Mouse (Mus musculus) Patski (cell line): ENCODE results near the gene Olfr1314. TPM values are rescaled to one million over a fixed set of nuclear protein-coding genes. Genes with fewer than 3 reads are reported as not detected.

Source experiments
- ATAC-seq: fragments of 100-300 bp; one replicate; pipeline ENCODE4 v1.8.0; 2021
- CTCF ChIA-PET: fragments of 350-600 bp; sonication (Branson Sonifier 250); formaldehyde crosslinking; loops from one replicate; lab custom pipeline; 2022; ENCODE audit warnings: inconsistent platforms; lab: Charles Lee
- POLR2A ChIA-PET: fragments of 350-600 bp; sonication (Branson Sonifier 250); formaldehyde crosslinking; loops from one replicate; lab custom pipeline; 2022; ENCODE audit warnings: antibody characterized with exemption, inconsistent platforms; lab: Charles Lee
- DNase-seq: peaks from one replicate; pipeline ENCODE4 v3.0.0-alpha.2; 2011; ENCODE audit warnings: low read depth, low spot score
- H3K27me3 ChIP-seq: fragments of 371-371 bp; one replicate; pipeline ENCODE4 v1.5.1; 2021
- CTCF ChIP-seq: fragments of 100-300 bp; IDR thresholded peaks from one replicate; pipeline ENCODE4 v1.5.1; 2021
- in situ Hi-C: fragments of 300-500 bp; cut with MboI; formaldehyde crosslinking; loops from 3 replicates; pipeline ENCODE4 v1.11.1; 2018; ENCODE audit warnings: low pct_unique_long_range_greater_than_20kb, mixed read lengths
- polyA plus RNA-seq: library from polyadenylated mRNA; unstranded; gene quantifications from one replicate; pipeline ENCODE4 v1.2.3, GENCODE M21; 2021

Gene Olfr1314
- 0.74 TPM for polyA plus RNA-seq

GRCm38 (mm10) chr2:112096681-112097080, at the start of gene Olfr1314:
Olfr1314 (minus strand) TSS chr2:112096781.
- ChIA-PET CTCF (no interaction called here), POLR2A (no interaction called here)
- ATAC-seq, result no peak
- TF ChIP-seq CTCF, result no peak
- DNase-seq, result no peak
- H3K27me3 ChIP-seq, result no peaks in the 10 kb centered on the region
- in situ Hi-C loops, result no loop called here

DNA sequence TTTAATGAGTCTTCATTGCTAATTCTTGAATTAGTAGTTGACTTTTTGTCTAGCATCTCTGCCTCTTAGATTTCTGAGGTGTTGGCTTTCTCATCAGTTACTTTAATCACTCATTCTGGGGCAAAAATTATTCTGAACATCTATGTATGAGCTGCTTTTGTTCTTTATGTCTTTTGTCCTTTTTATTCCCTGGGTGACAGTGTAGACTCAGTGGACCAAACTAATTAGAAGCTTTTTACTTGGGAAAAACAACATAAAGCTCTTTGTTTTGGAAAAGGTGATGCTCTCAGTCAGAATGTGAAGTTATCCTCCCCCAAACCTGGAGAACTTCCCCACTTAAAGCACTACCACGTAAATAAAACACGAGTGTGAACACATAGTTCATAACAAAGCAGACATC, 43.4 kb upstream of the Olfr1314 start, which contains the start of gene Olfr1317:
Gene Olfr1317 (plus strand): TSS at position 301 of the 400 bp plus-strand sequence.
- peaks cover 3% of the 10 kb centered on the region for H3K27me3 ChIP-seq
- ChIA-PET CTCF (interaction anchor here (1.3 kb wide), 1 partner anchor 9 kb away, joined by 4 read pairs; no protein-coding TSS in a partner anchor), POLR2A (no interaction called here)
- in situ Hi-C loops, result no loop called here
- ATAC-seq (no peak), DNase-seq (no peak)
- no peak for TF ChIP-seq CTCF

DNA sequence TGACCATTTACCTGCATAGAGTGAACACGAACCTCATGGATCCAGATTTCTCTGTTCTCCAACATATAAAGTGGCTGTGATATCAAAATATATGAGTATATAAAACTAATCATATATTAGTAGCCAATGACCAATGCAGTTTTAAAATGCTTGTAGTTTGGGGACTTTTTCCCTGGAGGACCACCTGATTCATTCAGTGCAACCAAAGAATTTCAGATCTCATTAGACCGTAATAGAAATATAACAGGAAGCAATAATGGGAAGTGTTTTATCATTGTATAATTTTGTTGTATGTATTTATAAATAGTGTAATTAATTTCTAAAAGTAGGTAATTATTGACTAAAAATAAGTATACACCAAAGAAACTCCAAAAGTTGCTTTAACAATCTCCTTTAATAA, 38.3 kb upstream of the Olfr1314 start, which contains the start of gene Olfr1316:
Gene Olfr1316 (minus strand): TSS at position 101 of the 400 bp plus-strand sequence.
- DNase-seq, result no peak
- no peak for ATAC-seq
- CTCF ChIA-PET, result no interaction called here
- peaks cover 6% of the 10 kb centered on the region for H3K27me3 ChIP-seq
- no peak for TF ChIP-seq CTCF
- in situ Hi-C loops, result loop anchor here (5.0 kb wide), 1 partner anchor 33 kb away; no protein-coding TSS in a partner anchor
- POLR2A ChIA-PET, result no interaction called here

DNA sequence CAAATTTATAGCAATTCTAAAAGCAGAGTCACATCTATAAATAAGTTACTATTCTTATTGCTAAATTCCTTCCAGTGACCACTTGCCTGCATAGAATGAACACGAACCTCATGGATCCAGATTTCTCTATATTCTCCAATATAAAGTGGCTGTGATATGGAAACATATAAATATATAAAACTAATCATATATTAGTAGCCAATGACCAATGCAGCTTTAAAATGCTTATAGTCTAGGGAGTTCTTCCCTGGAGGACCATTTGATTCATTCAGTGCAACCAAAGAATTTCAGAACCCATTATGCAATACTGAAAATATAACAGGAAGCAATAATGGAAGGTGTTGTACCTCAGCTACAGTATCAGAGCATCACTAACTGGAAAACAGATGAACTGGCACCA, 18.8 kb upstream of the Olfr1314 start, which contains the start of gene Olfr1315-ps1:
Gene Olfr1315-ps1 (minus strand): TSS at position 101 of the 400 bp plus-strand sequence.
- H3K27me3 ChIP-seq, result no peaks in the 10 kb centered on the region
- ChIA-PET POLR2A (no interaction called here), CTCF (no interaction called here)
- TF ChIP-seq CTCF, result no peak
- ATAC-seq, result no peak
- in situ Hi-C loops, result no loop called here
- no peak for DNase-seq

- DNase-seq (no peak), ATAC-seq (no peak)
- in situ Hi-C loops, result no loop called here
- no peak for TF ChIP-seq CTCF
- H3K27me3 ChIP-seq, result peaks cover 3% of the 10 kb centered on the region
- POLR2A ChIA-PET, result no interaction called here
- CTCF ChIA-PET, result interaction anchor here (0.8 kb wide), 1 partner anchor 12 kb away, joined by 3 read pairs; no protein-coding TSS in a partner anchor
These were observed 18.8 kb downstream of the Olfr1314 start, which contains the start of gene Olfr1313 for GRCm38 (mm10) chr2:112077743-112078142. Olfr1313 (minus strand) TSS chr2:112077843.

- no peaks in the 10 kb centered on the region for H3K27me3 ChIP-seq
- ChIA-PET CTCF (interaction anchor here (1.0 kb wide), 1 partner anchor 12 kb away, joined by 3 read pairs; no protein-coding TSS in a partner anchor), POLR2A (no interaction called here)
- no peak for ATAC-seq
- DNase-seq, result no peak
- TF ChIP-seq CTCF, result no peak
- in situ Hi-C loops, result no loop called here
These were observed 46.4 kb downstream of the Olfr1314 start, which contains the start of gene Olfr1312 for GRCm38 (mm10) chr2:112050138-112050537. Olfr1312 (minus strand) TSS chr2:112050238.

Other genes starting within 250 kb of the Olfr1314 start
- not detected for gene Olfr1305, start 219.6 kb downstream of the Olfr1314 start, polyA plus RNA-seq
- gene Olfr1306, start 180.5 kb downstream of the Olfr1314 start, polyA plus RNA-seq, result not detected
- gene Olfr1307, start 147.3 kb downstream of the Olfr1314 start, polyA plus RNA-seq, result under 0.01 TPM
- not detected for gene Olfr1308, start 131.8 kb downstream of the Olfr1314 start, polyA plus RNA-seq
- not detected for gene Olfr1309, start 106.5 kb downstream of the Olfr1314 start, polyA plus RNA-seq
- gene Olfr1310, start 84.1 kb downstream of the Olfr1314 start, polyA plus RNA-seq, result not detected
- not detected for gene Olfr1311, start 72.4 kb downstream of the Olfr1314 start, polyA plus RNA-seq
- gene Olfr1312, start 46.5 kb downstream of the Olfr1314 start, polyA plus RNA-seq, result not detected
- not detected for gene Olfr1313, start 18.9 kb downstream of the Olfr1314 start, polyA plus RNA-seq
- gene Olfr1315-ps1, start 18.7 kb upstream of the Olfr1314 start, polyA plus RNA-seq, result not detected
- 0.14 TPM for gene Olfr1316, start 38.2 kb upstream of the Olfr1314 start, polyA plus RNA-seq
- gene Olfr1317, start 43.5 kb upstream of the Olfr1314 start, polyA plus RNA-seq, result 0.12 TPM
- gene Olfr1318, start 57.4 kb upstream of the Olfr1314 start, polyA plus RNA-seq, result 0.13 TPM
- 46.9 TPM for gene Lpcat4, start 142.7 kb upstream of the Olfr1314 start, polyA plus RNA-seq
- 0.10 TPM for gene Nutm1, start 162.5 kb upstream of the Olfr1314 start, polyA plus RNA-seq
- 55.3 TPM for gene Nop10, start 165.1 kb upstream of the Olfr1314 start, polyA plus RNA-seq
- 25.5 TPM for gene Slc12a6, start 169.0 kb upstream of the Olfr1314 start, polyA plus RNA-seq
- gene Gm21985, start 169.5 kb upstream of the Olfr1314 start, polyA plus RNA-seq, result 0.06 TPM